Mouse (Mus musculus): ENCODE measurements at regions not wholly inside any gene's neighbourhood (a gene's known extent, or its start where the extent isn't known, plus 50 kb on each side); places are given as distances from the start of the nearest gene placed in this dataset.

DNA sequence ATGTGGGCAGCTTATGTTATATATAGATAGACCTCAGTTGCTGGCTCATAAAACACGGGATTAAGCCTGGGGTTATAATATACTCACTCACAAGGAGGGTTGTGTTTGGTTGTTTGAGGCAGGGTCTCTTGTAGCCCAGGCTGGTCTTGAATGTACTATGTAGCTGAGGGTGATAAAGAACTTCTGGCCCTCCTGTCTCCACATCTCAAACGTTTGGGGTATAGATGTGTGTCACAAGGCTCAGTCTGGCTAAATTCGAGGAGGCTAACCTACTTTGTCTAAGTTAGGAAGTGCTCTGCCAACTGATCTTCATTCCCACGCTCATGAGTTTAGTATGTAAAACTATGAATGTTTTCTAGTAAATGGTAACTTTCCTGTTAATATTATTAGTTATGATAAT, 136.7 kb upstream of the Wdfy3 start:
- ATAC-seq = no peak
- WGBS = 54% methylated on average over 4 of the region's 4 CpGs

GRCm38 (mm10) chr5:102206953-102207352, 137.2 kb upstream of the Wdfy3 start:
- Histone ChIP-seq H3K4me1 (ENCODE audit: control insufficient read depth, insufficient read depth, low read depth, low read length) (no peaks in the 10 kb centered on the region), H3K4me3 (ENCODE audit: low read length) (peak overlapping the region; percentile 27), H3K9me3 (ENCODE audit: control insufficient read depth, low read length) (no peaks in the 10 kb centered on the region), H3K4me2 (ENCODE audit: low read length) (peak overlapping the region; percentile 65), H3K27me3 (replicated peaks; ENCODE audit: control insufficient read depth, insufficient read depth, low read length) (no peaks in the 10 kb centered on the region), H3K27ac (ENCODE audit: low read depth, low read length) (no peak overlapping the region), H3K9ac (ENCODE audit: low read depth, low read length) (no peak overlapping the region), H3K36me3 (ENCODE audit: control insufficient read depth, insufficient read depth, low read length) (no peaks in the 10 kb centered on the region)
- peak; percentile 92 for ATAC-seq
- WGBS = 2% methylated on average over 16 of the region's 16 CpGs

More for the DNA sequence above, 136.7 kb upstream of the Wdfy3 start:
- Histone ChIP-seq H3K4me3 (ENCODE audit: low read length) (no peak overlapping the region), H3K9ac (ENCODE audit: low read depth, low read length) (no peak overlapping the region), H3K27ac (ENCODE audit: low read depth, low read length) (no peak overlapping the region), H3K27me3 (replicated peaks; ENCODE audit: control insufficient read depth, insufficient read depth, low read length) (no peaks in the 10 kb centered on the region), H3K4me2 (ENCODE audit: low read length) (no peak overlapping the region; the same call in 1 of the 2 replicates), H3K36me3 (ENCODE audit: control insufficient read depth, insufficient read depth, low read length) (no peaks in the 10 kb centered on the region), H3K4me1 (ENCODE audit: control insufficient read depth, insufficient read depth, low read depth, low read length) (no peaks in the 10 kb centered on the region), H3K9me3 (ENCODE audit: control insufficient read depth, low read length) (no peaks in the 10 kb centered on the region)

GRCm38 (mm10) chr5:102213145-102213544, 143.4 kb upstream of the Wdfy3 start:
- Histone ChIP-seq H3K27ac (ENCODE audit: low read depth, low read length) (no peak overlapping the region), H3K9me3 (ENCODE audit: control insufficient read depth, low read length) (0 out of 2 replicates have a peak, but pooled peaks cover 2% of the 10 kb centered on the region), H3K4me3 (ENCODE audit: low read length) (no peak overlapping the region), H3K4me1 (ENCODE audit: control insufficient read depth, insufficient read depth, low read depth, low read length) (no peaks in the 10 kb centered on the region), H3K4me2 (ENCODE audit: low read length) (no peak overlapping the region), H3K27me3 (replicated peaks; ENCODE audit: control insufficient read depth, insufficient read depth, low read length) (no peaks in the 10 kb centered on the region), H3K36me3 (ENCODE audit: control insufficient read depth, insufficient read depth, low read length) (no peaks in the 10 kb centered on the region), H3K9ac (ENCODE audit: low read depth, low read length) (no peak overlapping the region)
- no peak for ATAC-seq
- 65% methylated on average over 6 of the region's 6 CpGs for WGBS

GRCm38 (mm10) chr5:102227131-102227530, 157.4 kb upstream of the Wdfy3 start:
- H3K27me3 ChIP-seq (replicated peaks; ENCODE audit: control insufficient read depth, insufficient read depth, low read length) = no peaks in the 10 kb centered on the region
- no peak for ATAC-seq
- no peaks in the 10 kb centered on the region for H3K9me3 ChIP-seq (ENCODE audit: control insufficient read depth, low read length)
- no peaks in the 10 kb centered on the region for H3K36me3 ChIP-seq (ENCODE audit: control insufficient read depth, insufficient read depth, low read length)
- no peaks in the 10 kb centered on the region for H3K4me1 ChIP-seq (ENCODE audit: control insufficient read depth, insufficient read depth, low read depth, low read length)
- H3K27ac ChIP-seq (ENCODE audit: low read depth, low read length) = no peak overlapping the region
- H3K4me2 ChIP-seq (ENCODE audit: low read length) = no peak overlapping the region
- 67% methylated on average over 6 of the region's 6 CpGs for WGBS
- no peak overlapping the region for H3K4me3 ChIP-seq (ENCODE audit: low read length)
- H3K9ac ChIP-seq (ENCODE audit: low read depth, low read length) = no peak overlapping the region

- no peaks in the 10 kb centered on the region for H3K36me3 ChIP-seq (ENCODE audit: control insufficient read depth, insufficient read depth, low read length)
- no peaks in the 10 kb centered on the region for H3K9me3 ChIP-seq (ENCODE audit: control insufficient read depth, low read length)
- no peak overlapping the region for H3K4me2 ChIP-seq (ENCODE audit: low read length)
- no peaks in the 10 kb centered on the region for H3K27me3 ChIP-seq (replicated peaks; ENCODE audit: control insufficient read depth, insufficient read depth, low read length)
- H3K4me3 ChIP-seq (ENCODE audit: low read length) = no peak overlapping the region
- no peak overlapping the region for H3K9ac ChIP-seq (ENCODE audit: low read depth, low read length)
- ATAC-seq = no peak
- H3K4me1 ChIP-seq (ENCODE audit: control insufficient read depth, insufficient read depth, low read depth, low read length) = no peaks in the 10 kb centered on the region
- H3K27ac ChIP-seq (ENCODE audit: low read depth, low read length) = no peak overlapping the region
- WGBS = 88% methylated on average over 5 of the region's 5 CpGs
These were observed 172.9 kb upstream of the Wdfy3 start for GRCm38 (mm10) chr5:102242614-102243013.

GRCm38 (mm10) chr5:102244706-102245105, 175.0 kb upstream of the Wdfy3 start:
- WGBS = 83% methylated on average over 6 of the region's 6 CpGs
- H3K36me3 ChIP-seq (ENCODE audit: control insufficient read depth, insufficient read depth, low read length) = no peaks in the 10 kb centered on the region
- no peaks in the 10 kb centered on the region for H3K9me3 ChIP-seq (ENCODE audit: control insufficient read depth, low read length)
- H3K9ac ChIP-seq (ENCODE audit: low read depth, low read length) = no peak overlapping the region
- no peaks in the 10 kb centered on the region for H3K27me3 ChIP-seq (replicated peaks; ENCODE audit: control insufficient read depth, insufficient read depth, low read length)
- ATAC-seq = no peak
- H3K4me3 ChIP-seq (ENCODE audit: low read length) = no peak overlapping the region
- H3K27ac ChIP-seq (ENCODE audit: low read depth, low read length) = no peak overlapping the region
- H3K4me1 ChIP-seq (ENCODE audit: control insufficient read depth, insufficient read depth, low read depth, low read length) = no peaks in the 10 kb centered on the region; the same call in 1 of the 2 replicates
- no peak overlapping the region for H3K4me2 ChIP-seq (ENCODE audit: low read length)

- Histone ChIP-seq H3K4me1 (ENCODE audit: control insufficient read depth, insufficient read depth, low read depth, low read length) (no peaks in the 10 kb centered on the region; the same call in 1 of the 2 replicates), H3K9me3 (ENCODE audit: control insufficient read depth, low read length) (no peaks in the 10 kb centered on the region), H3K9ac (ENCODE audit: low read depth, low read length) (no peak overlapping the region), H3K27me3 (replicated peaks; ENCODE audit: control insufficient read depth, insufficient read depth, low read length) (no peaks in the 10 kb centered on the region), H3K4me2 (ENCODE audit: low read length) (no peak overlapping the region), H3K36me3 (ENCODE audit: control insufficient read depth, insufficient read depth, low read length) (no peaks in the 10 kb centered on the region), H3K27ac (ENCODE audit: low read depth, low read length) (peak overlapping the region; percentile 48; the same call in 1 of the 2 replicates), H3K4me3 (ENCODE audit: low read length) (no peak overlapping the region)
- WGBS = 58% methylated on average over 5 of the region's 5 CpGs
- peak; percentile 65 for ATAC-seq
These were observed 179.0 kb upstream of the Wdfy3 start for GRCm38 (mm10) chr5:102248747-102249146.

GRCm38 (mm10) chr5:102251076-102251475, 181.4 kb upstream of the Wdfy3 start:
- Histone ChIP-seq H3K9ac (ENCODE audit: low read depth, low read length) (no peak overlapping the region), H3K4me1 (ENCODE audit: control insufficient read depth, insufficient read depth, low read depth, low read length) (no peaks in the 10 kb centered on the region; the same call in 1 of the 2 replicates), H3K36me3 (ENCODE audit: control insufficient read depth, insufficient read depth, low read length) (no peaks in the 10 kb centered on the region), H3K4me3 (ENCODE audit: low read length) (no peak overlapping the region), H3K27me3 (replicated peaks; ENCODE audit: control insufficient read depth, insufficient read depth, low read length) (no peaks in the 10 kb centered on the region), H3K27ac (ENCODE audit: low read depth, low read length) (no peak overlapping the region), H3K9me3 (ENCODE audit: control insufficient read depth, low read length) (no peaks in the 10 kb centered on the region), H3K4me2 (ENCODE audit: low read length) (no peak overlapping the region)
- ATAC-seq = no peak
- 90% methylated on average over 7 of the region's 7 CpGs for WGBS

GRCm38 (mm10) chr5:102253786-102254185, 184.1 kb upstream of the Wdfy3 start:
- H3K4me1 ChIP-seq (ENCODE audit: control insufficient read depth, insufficient read depth, low read depth, low read length) = no peaks in the 10 kb centered on the region; the same call in 1 of the 2 replicates
- no peaks in the 10 kb centered on the region for H3K9me3 ChIP-seq (ENCODE audit: control insufficient read depth, low read length)
- 12% methylated on average over 2 of the region's 2 CpGs for WGBS
- H3K4me3 ChIP-seq (ENCODE audit: low read length) = no peak overlapping the region
- ATAC-seq = no peak
- H3K27ac ChIP-seq (ENCODE audit: low read depth, low read length) = no peak overlapping the region
- H3K4me2 ChIP-seq (ENCODE audit: low read length) = no peak overlapping the region
- H3K36me3 ChIP-seq (ENCODE audit: control insufficient read depth, insufficient read depth, low read length) = no peaks in the 10 kb centered on the region
- no peaks in the 10 kb centered on the region for H3K27me3 ChIP-seq (replicated peaks; ENCODE audit: control insufficient read depth, insufficient read depth, low read length)
- no peak overlapping the region for H3K9ac ChIP-seq (ENCODE audit: low read depth, low read length)

- Histone ChIP-seq H3K27ac (ENCODE audit: low read depth, low read length) (no peak overlapping the region), H3K9me3 (ENCODE audit: control insufficient read depth, low read length) (no peaks in the 10 kb centered on the region), H3K36me3 (ENCODE audit: control insufficient read depth, insufficient read depth, low read length) (no peaks in the 10 kb centered on the region), H3K4me2 (ENCODE audit: low read length) (no peak overlapping the region), H3K4me3 (ENCODE audit: low read length) (no peak overlapping the region), H3K9ac (ENCODE audit: low read depth, low read length) (no peak overlapping the region), H3K27me3 (replicated peaks; ENCODE audit: control insufficient read depth, insufficient read depth, low read length) (no peaks in the 10 kb centered on the region), H3K4me1 (ENCODE audit: control insufficient read depth, insufficient read depth, low read depth, low read length) (no peaks in the 10 kb centered on the region)
- no peak for ATAC-seq
- WGBS = 60% methylated on average over 2 of the region's 2 CpGs
These were observed 187.4 kb upstream of the Wdfy3 start for GRCm38 (mm10) chr5:102257104-102257503.

Measured in hindbrain, embryonic 16.5 days (tissue).